Mouse (Mus musculus) adrenal gland, adult 2 months (tissue): ENCODE data around the gene Nppa. TPM values are rescaled to one million over a fixed set of nuclear protein-coding genes. Genes with fewer than 3 reads are reported as not detected.

Source experiments
- DNase-seq: peaks from one replicate; pipeline ENCODE4 v3.0.0; 2021
- long read RNA-seq: library from polyadenylated mRNA; stranded (forward); transcript quantifications from one replicate; pipeline ENCODE4 v2.0.0, GENCODE M21; 2021
- polyA plus RNA-seq: library from polyadenylated mRNA; depleted of rRNA; stranded (reverse); fragments of >200 nt; gene quantifications from 2 replicates; pipeline ENCODE4 v1.2.3, GENCODE M21; 2012; rRNA removed
- total RNA-seq, 2 experiments: library from RNA; stranded (reverse); gene quantifications; 2 replicates each; pipeline ENCODE4 v1.2.3; 2021

Gene Nppa
- not detected for total RNA-seq
- not detected in 2 replicates for polyA plus RNA-seq
- long read RNA-seq = 0 reads

DNA sequence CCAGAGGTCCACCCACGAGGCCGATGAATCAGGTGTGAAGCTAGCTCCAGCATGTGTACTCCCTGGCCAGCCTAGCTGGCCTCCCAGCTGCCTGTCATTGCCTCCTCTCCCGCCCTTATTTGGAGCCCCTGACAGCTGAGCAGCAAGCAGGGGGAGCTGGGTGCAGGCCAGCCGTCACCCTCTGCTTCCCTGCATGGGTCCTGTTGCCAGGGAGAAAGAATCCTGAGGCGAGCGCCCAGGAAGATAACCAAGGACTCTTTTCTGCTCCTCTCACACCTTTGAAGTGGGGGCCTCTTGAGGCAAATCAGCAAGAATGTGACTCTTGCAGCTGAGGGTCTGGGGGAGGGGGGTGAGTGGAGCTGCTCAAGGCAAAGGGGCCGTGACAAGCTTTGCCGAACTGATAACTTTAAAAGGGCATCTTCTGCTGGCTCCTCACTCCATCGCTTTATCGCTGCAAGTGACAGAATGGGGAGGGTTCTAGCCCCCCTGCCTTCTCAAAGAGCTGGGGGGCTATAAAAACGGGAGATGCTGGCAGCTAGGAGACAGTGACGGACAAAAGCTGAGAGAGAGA, at the start of gene Nppa:
Gene Nppa (plus strand): TSS at position 521 of the 571 bp plus-strand sequence.
- DNase-seq = no peak

GRCm38 (mm10) chr4:147953590-147953989, 46.9 kb upstream of the Nppa start:
- no peak for DNase-seq

- no peak for DNase-seq
Observed at GRCm38 (mm10) chr4:147957141-147957540, 43.4 kb upstream of the Nppa start.

DNA sequence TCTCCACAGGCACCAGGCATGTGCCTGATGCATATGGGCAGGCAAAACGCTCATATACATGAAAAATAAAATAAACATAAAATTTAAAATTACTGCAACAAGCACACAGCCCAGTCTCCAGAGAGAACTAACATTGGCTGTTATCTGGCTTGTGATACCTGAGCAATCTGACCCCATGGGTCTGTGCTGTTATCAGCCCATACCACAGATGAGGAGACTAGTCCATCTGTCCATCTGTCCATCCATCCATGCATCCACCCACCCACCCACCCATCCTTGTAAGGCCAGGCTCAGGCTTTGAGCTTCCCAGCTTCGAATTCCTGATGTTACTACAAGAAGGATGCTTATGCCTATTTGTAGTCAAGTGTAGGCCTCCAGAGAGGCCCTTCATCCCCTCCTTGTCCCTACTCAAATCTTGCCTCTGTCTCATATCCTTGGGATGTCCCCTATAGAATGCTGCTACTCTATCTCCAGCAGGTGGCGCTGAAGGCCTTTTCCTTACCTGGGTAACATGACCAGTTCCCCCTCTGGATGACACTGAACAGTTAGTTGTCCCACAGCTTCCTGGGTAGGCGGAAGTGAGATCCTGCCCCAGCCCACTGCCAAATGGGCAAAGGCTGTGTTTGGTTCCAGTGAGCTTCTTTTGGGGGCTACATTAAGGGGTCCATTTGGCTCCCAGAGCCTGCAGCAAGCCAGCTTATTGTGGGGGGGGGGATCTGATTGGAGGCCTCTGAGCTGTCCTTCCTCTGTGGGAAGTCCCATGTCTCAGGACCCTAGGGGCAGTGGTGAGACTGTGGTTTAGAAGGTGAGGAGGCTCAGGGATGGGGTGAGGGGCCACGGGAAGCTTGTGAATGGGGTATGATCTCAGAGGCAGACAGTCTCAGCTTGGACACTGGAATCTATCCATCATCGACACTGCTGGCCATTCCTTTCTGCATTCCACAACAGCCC, 40.4 kb upstream of the Nppa start:
- peak; percentile 63 for DNase-seq

DNA sequence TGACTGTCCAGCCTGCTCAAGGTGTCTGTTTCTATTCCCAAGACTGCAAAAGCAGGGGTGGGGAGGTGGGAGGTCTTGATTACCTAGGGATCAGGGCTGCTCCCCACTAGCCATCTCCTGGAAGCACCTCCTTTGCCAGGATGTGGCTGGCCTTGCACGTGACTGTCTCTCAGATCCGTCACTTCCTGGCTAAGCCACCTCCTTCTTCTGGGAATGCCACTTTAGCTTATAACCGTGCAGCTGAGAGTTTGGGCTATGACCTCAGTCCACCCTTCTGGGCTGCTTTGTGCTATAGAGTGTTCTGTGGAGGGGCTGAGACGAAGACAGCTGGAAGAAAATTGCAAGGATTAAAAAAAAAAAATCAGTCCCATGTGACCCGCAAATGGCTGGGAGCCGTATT, 37.7 kb upstream of the Nppa start:
- DNase-seq = no peak

GRCm38 (mm10) chr4:147963623-147964022, 36.9 kb upstream of the Nppa start:
- DNase-seq = no peak

DNA sequence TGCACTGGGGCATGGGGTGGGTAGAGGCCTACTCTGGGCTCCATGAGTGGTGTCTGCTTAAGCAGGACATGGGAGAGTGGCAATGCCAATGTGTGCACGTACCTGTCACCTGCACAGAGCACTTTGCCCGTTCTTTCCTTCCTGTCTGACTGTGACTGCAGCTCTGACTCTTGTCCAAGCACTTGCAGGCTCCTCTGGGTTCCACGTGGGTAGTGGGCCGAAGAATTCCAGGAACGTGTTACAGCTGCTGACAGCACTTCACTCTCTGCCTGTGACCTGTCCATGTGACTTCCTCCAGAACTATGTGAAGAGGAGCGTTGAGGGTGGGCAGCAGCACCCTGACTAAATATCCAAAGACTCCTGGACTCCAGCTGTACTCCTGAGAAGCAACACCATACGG, 34.8 kb upstream of the Nppa start:
- no peak for DNase-seq

DNA sequence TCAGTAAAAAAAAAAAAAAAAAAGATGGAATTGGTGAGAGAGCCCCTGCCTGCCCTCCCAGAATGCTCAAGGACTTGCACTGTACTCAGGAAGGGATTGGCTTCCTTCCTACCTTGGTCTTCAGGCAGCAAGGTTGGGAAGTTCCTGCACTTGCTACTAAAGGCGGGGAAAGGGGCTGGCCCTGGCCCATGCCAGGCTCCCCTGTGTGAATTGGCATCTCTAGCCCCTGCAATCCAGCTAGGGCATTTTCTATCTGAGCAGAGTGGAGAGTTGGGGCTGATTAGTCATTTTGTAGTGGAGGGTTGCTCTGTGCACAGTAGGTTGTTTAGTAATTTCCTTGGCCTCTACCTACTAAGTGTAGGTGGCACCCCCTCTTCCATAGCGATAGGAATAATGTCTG, 31.7 kb upstream of the Nppa start:
- no peak for DNase-seq

- DNase-seq = no peak
Observed at GRCm38 (mm10) chr4:147969337-147969736, 31.2 kb upstream of the Nppa start.

GRCm38 (mm10) chr4:147976237-147976636, 24.3 kb upstream of the Nppa start:
- no peak for DNase-seq

DNA sequence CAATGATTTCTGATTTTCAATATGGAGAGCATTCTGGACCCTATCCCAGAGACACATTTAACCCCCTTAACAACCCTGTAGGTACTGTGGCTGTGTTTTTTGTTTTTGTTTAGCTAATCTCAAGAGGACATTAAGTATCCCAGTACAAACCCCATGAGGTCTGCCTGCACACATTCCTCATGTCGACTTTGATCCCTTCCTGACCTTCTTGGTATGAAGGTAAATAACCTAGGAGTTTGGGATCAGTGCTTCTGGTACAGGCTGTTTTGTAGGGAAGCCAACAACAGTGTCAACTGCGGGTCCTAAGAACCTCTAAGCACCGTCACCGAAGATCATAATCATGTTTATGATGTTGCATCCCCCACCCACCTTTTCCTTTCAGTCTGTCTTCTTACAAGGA, 22.8 kb upstream of the Nppa start:
- no peak for DNase-seq

DNA sequence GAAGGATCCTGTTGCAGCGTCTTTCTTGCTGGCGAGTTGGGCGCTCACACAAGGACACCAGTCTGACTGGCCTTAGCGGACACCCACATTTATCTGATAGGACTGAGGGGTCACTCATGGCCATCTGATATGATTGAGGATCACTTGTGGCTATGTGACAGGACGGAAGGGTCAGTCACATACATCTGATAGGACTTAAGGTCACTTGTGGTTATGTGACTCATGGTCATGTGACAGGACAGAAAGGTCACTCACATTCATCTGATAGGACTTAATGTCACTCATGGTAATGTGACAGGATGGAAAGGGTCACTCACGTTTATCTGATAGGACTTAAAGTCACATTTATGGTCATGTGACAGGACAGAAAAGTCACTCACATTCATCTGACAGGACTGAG, 22.1 kb upstream of the Nppa start:
- peak; percentile 52 for DNase-seq

- no peak for DNase-seq
Observed at GRCm38 (mm10) chr4:147979441-147979860, 21.1 kb upstream of the Nppa start.

GRCm38 (mm10) chr4:147985205-147986132, 15.1 kb upstream of the Nppa start, which contains the start of gene Nppb:
Gene Nppb, plus strand, starts transcription at chr4:147985788.
- peak; percentile 40 for DNase-seq

DNA sequence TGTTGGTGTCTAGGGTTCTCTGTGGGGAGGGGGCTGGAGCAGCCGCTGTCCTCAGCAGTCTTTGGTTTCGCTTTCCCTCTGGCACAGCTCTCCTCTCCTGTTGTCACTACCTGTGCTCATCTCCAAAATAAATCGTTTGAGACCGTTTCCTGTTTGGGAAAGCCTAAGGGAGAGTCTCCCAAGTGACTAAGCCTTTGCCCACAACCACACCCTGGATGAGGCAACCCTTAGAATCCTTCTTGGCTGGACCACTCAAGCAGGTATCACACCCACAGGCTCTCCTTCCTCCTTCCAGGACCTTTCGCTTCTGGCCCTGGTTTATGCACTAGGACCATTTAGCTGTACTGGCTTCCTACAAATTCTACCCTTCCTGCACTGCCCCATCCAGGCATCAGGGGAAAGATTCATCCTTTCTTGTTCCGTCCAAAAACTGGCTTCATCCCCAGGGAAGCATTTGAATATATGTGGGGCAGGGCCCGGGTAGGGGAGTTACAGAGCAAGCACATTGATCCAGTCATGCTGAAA, 6.9 kb upstream of the Nppa start:
- no peak for DNase-seq

DNA sequence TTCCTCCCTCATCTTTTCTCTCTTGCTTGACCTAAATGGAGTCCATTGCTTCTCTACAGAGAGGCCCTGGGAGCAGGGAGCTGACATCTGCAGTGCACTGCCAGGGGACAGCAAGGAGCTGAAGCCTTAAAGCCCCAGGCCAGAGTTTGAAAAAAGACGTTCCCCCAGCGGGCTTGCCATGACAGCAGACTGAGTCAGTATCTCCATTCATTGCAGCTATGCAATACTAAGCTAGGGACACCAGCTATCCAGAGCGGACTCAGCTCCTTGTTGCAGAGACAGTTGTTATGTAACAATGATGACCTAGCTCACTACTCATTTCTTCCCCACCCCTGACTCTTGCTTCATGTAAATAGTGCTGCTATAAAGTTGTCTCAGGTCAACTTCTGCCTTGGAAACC, 5.2 kb upstream of the Nppa start:
- DNase-seq = peak; percentile 51

- no peak for DNase-seq
Observed at GRCm38 (mm10) chr4:148001013-148001789, 679 bp downstream of the Nppa start.

DNA sequence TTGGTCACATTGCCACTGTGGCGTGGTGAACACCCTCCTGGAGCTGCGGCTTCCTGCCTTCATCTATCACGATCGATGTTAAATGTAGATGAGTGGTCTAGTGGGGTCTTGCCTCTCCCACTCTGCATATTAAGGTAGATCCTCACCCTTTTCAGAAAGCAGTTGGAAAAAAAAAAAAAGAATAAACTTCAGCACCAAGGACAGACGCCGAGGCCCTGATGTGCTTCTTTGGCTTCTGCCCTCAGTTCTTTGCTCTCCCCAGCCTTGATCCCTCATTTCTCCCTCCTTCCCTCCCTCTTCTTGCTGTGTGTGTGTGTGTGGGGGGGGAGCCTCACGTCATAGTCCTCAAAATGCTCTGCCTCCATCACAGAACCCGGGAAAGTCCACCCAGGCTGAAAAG, 1.3 kb downstream of the Nppa start:
- no peak for DNase-seq

- DNase-seq = peak; percentile 81
Observed at GRCm38 (mm10) chr4:148004361-148004760, 3.8 kb downstream of the Nppa start.

DNA sequence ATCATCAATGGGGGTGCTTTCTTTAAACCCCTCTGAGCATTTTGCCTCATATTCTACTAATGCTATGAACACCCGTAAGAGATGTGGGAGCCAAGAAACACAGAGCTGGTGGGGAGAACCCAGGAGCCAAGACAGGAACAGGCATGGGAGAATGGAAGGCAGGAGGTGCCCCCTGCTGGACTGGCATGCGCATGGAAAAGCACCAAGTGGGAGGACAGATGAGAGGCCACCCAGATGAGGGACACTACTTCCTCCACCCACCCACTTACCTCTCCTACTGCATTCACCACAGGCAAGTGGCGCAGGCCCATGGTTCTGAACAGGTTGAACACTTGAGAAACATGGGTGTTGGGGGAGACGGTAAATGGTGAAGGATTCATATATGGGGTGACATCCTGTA, 7.9 kb downstream of the Nppa start:
- DNase-seq = peak; percentile 73

GRCm38 (mm10) chr4:148009641-148010040, 9.1 kb downstream of the Nppa start:
- DNase-seq = no peak
